Mouse (Mus musculus) heart, postnatal 0 days (tissue): ENCODE data around the gene Rfxap.

Source experiments
- CTCF ChIP-seq: IDR thresholded peaks from 2 replicates; pipeline ENCODE4 v1.5.1; 2016; ENCODE audit warnings: antibody characterized with exemption, control low read depth, low read depth
- EP300 ChIP-seq: IDR thresholded peaks from 2 replicates; pipeline ENCODE4 v1.6.1; 2016; ENCODE audit warnings: antibody characterized with exemption, low read depth

GRCm38 (mm10) chr3:54766034-54766433 is 41.6 kb downstream of the Rfxap start:
- TF ChIP-seq CTCF: no peak
- no peak for TF ChIP-seq EP300
